21 mouse cellular contexts compared by ENCODE assay signal in the genomic region with DNA sequence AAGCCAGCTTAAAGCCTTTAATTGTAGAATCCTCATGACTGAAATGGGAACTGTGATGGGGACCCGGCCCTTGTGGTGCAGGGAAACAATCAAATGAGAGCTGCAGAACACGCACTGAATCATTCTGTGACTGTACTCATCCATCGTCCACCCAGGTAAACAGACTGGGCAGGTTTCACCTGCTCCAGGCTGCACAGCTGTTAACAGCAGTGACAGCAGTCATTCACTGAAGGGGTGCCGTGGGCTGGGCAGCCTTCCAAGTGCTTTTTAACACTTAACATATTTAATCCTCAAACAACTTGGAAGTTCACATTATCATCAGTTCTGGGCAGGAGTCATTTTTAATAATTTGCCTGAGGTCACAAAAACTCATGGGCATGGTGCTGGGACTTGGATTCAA.
"Had no signal": no experiment of that assay in that cellular context is flagged by ENCODE, and none has a peak within 500 bp of the region (broad histone marks: within the 10 kb centered on the region; RNA-seq: fewer than 3 reads in every experiment).

No protein-coding gene starts in this region.

- DNase-seq: kidney, adult 11 months; kidney, adult 8-10 months; kidney, postnatal 10 days; kidney, postnatal 36 days; liver; right cerebral cortex, adult 18-20 months; right cerebral cortex, postnatal 14 days; spleen, adult 18-20 months; thymus, adult 18-20 months; thymus, postnatal 36 days had no signal

- H3K4me1 ChIP-seq: intestine, embryonic 15.5 days; kidney, embryonic 15.5 days; limb, embryonic 10.5 days; limb, embryonic 13.5 days; liver, embryonic 12.5 days; liver, embryonic 15.5 days; midbrain, embryonic 12.5 days; midbrain, embryonic 15.5 days; neural tube, embryonic 12.5 days; neural tube, embryonic 15.5 days had no signal

- H3K4me3 ChIP-seq: intestine, embryonic 15.5 days; kidney, embryonic 15.5 days; limb, embryonic 10.5 days; limb, embryonic 13.5 days; liver, embryonic 12.5 days; liver, embryonic 15.5 days; midbrain, embryonic 12.5 days; midbrain, embryonic 15.5 days; neural tube, embryonic 12.5 days; neural tube, embryonic 15.5 days had no signal

- H3K9me3 ChIP-seq: intestine, embryonic 15.5 days; kidney, embryonic 15.5 days; limb, embryonic 10.5 days; limb, embryonic 13.5 days; liver, embryonic 12.5 days; liver, embryonic 15.5 days; midbrain, embryonic 12.5 days; midbrain, embryonic 15.5 days; neural tube, embryonic 12.5 days; neural tube, embryonic 15.5 days had no signal

- H3K36me3 ChIP-seq: intestine, embryonic 15.5 days; kidney, embryonic 15.5 days; limb, embryonic 10.5 days; limb, embryonic 13.5 days; liver, embryonic 12.5 days; liver, embryonic 15.5 days; midbrain, embryonic 12.5 days; midbrain, embryonic 15.5 days; neural tube, embryonic 12.5 days; neural tube, embryonic 15.5 days had no signal

- H3K27me3 ChIP-seq: intestine, embryonic 15.5 days; kidney, embryonic 15.5 days; limb, embryonic 13.5 days; liver, embryonic 12.5 days; liver, embryonic 15.5 days; midbrain, embryonic 12.5 days; midbrain, embryonic 15.5 days; neural tube, embryonic 12.5 days; neural tube, embryonic 15.5 days had no signal

- ATAC-seq: intestine, embryonic 15.5 days; liver, embryonic 12.5 days; midbrain, embryonic 15.5 days had no signal

- H3K27ac ChIP-seq: intestine, embryonic 15.5 days; kidney, embryonic 15.5 days; limb, embryonic 10.5 days; limb, embryonic 13.5 days; liver, embryonic 12.5 days; liver, embryonic 15.5 days; macrophage; midbrain, embryonic 12.5 days; midbrain, embryonic 15.5 days; neural tube, embryonic 12.5 days; neural tube, embryonic 15.5 days had no signal

- H3K9ac ChIP-seq: intestine, embryonic 15.5 days; kidney, embryonic 15.5 days; limb, embryonic 13.5 days; liver, embryonic 12.5 days; liver, embryonic 15.5 days; midbrain, embryonic 12.5 days; midbrain, embryonic 15.5 days; neural tube, embryonic 12.5 days; neural tube, embryonic 15.5 days had no signal

- H3K4me2 ChIP-seq: intestine, embryonic 15.5 days; kidney, embryonic 15.5 days; limb, embryonic 13.5 days; liver, embryonic 12.5 days; liver, embryonic 15.5 days; midbrain, embryonic 12.5 days; midbrain, embryonic 15.5 days; neural tube, embryonic 12.5 days; neural tube, embryonic 15.5 days had no signal
